Mouse (Mus musculus) heart, embryonic 11.5 days (tissue): ENCODE results near the gene Zfp386. TPM values are rescaled to one million over a fixed set of nuclear protein-coding genes. Genes with fewer than 3 reads are reported as not detected.

ENCODE experiments used
- ATAC-seq: fragments of 200-750 bp; cut with Nextera tagmentation; replicated peaks from 2 replicates; pipeline ENCODE4 v1.8.0; 2017; ENCODE audit warnings: moderate library complexity; ENCODE audit not compliant: insufficient number of reproducible peaks, low FRiP score, low TSS enrichment
- H3K27ac ChIP-seq: fragments of 300-500 bp; sonication (generic); 2 replicates; pipeline ENCODE4 v1.5.1; 2014; ENCODE audit warnings: mild to moderate bottlenecking, low read depth, low read length
- H3K27me3 ChIP-seq: fragments of 300-500 bp; sonication (generic); 2 replicates; pipeline ENCODE4 v1.6.1; 2014; ENCODE audit warnings: mild to moderate bottlenecking, low read length, mixed read lengths; ENCODE audit not compliant: control insufficient read depth, insufficient read depth
- H3K36me3 ChIP-seq: fragments of 300-500 bp; sonication (generic); 2 replicates; pipeline ENCODE4 v1.6.1; 2014; ENCODE audit warnings: mild to moderate bottlenecking, low read length, moderate library complexity, mixed read lengths; ENCODE audit not compliant: control insufficient read depth, insufficient read depth
- H3K4me1 ChIP-seq: fragments of 300-500 bp; sonication (generic); 2 replicates; pipeline ENCODE4 v1.6.1; 2014; ENCODE audit warnings: low read length; ENCODE audit not compliant: control insufficient read depth, insufficient read depth
- H3K4me2 ChIP-seq: fragments of 300-500 bp; sonication (generic); 2 replicates; pipeline ENCODE4 v1.6.1; 2014; ENCODE audit warnings: mild to moderate bottlenecking, moderate library complexity
- H3K4me3 ChIP-seq: fragments of 300-500 bp; sonication (generic); 2 replicates; pipeline ENCODE4 v1.5.1; 2014; ENCODE audit warnings: low read depth, low read length
- H3K9ac ChIP-seq: fragments of 300-500 bp; sonication (generic); 2 replicates; pipeline ENCODE4 v1.6.1; 2014; ENCODE audit warnings: mild to moderate bottlenecking, low read depth, low read length, moderate library complexity
- H3K9me3 ChIP-seq: fragments of 300-500 bp; sonication (generic); replicated peaks from 2 replicates; pipeline ENCODE4 v1.6.1; 2016; ENCODE audit warnings: low read length; ENCODE audit not compliant: control insufficient read depth
- WGBS: fragments of 180-500 bp; shearing (Covaris S2); extraction: QIAGEN DNeasy Blood & Tissue Kit; methylation state at CpG from one replicate; pipeline ENCODE4 v1.1.7; 2014; ENCODE audit not compliant: insufficient replicate concordance; 5-methylcytosine and 5-hydroxymethylcytosine counted together
- polyA plus RNA-seq: library from polyadenylated mRNA; unstranded; fragments of >200 nt; fragmentation: Nextera tagmentation; extraction: Ambion mirVana; gene quantifications from 2 replicates; pipeline ENCODE4 v1.2.1, GENCODE M21; 2014

Zfp386 gene
- polyA plus RNA-seq, 1 experiment from 2014 or later = 31.2 TPM

- Histone ChIP-seq H3K27ac (no peak overlapping the region), H3K4me2 (no peak overlapping the region), H3K36me3 (no peaks in the 10 kb centered on the region), H3K9ac (no peak overlapping the region), H3K4me1 (no peaks in the 10 kb centered on the region), H3K27me3 (no peaks in the 10 kb centered on the region), H3K4me3 (no peak overlapping the region), H3K9me3 (no peaks in the 10 kb centered on the region)
- WGBS = 81% methylated on average over 8 of the region's 8 CpGs
- ATAC-seq = no peak
Measured at GRCm38 (mm10) chr12:116097166-116097565, 49.6 kb downstream of the Zfp386 start.

GRCm38 (mm10) chr12:116101945-116102344 is 54.4 kb downstream of the Zfp386 start:
- H3K36me3 ChIP-seq = no peaks in the 10 kb centered on the region
- no peak overlapping the region for H3K4me3 ChIP-seq
- H3K9me3 ChIP-seq = no peaks in the 10 kb centered on the region
- no peak for ATAC-seq
- no peak overlapping the region for H3K27ac ChIP-seq
- no peak overlapping the region for H3K4me2 ChIP-seq
- H3K4me1 ChIP-seq = no peaks in the 10 kb centered on the region
- H3K9ac ChIP-seq = no peak overlapping the region
- 73% methylated on average over 2 of the region's 2 CpGs for WGBS
- H3K27me3 ChIP-seq = no peaks in the 10 kb centered on the region

- H3K4me1 ChIP-seq = no peaks in the 10 kb centered on the region
- no peaks in the 10 kb centered on the region for H3K36me3 ChIP-seq
- H3K9me3 ChIP-seq = no peaks in the 10 kb centered on the region; the same call in 1 of the 2 replicates
- H3K27me3 ChIP-seq = no peaks in the 10 kb centered on the region
- no peak overlapping the region for H3K27ac ChIP-seq
- ATAC-seq = no peak
- H3K9ac ChIP-seq = no peak overlapping the region
- H3K4me2 ChIP-seq = no peak overlapping the region
- 66% methylated on average over 9 of the region's 9 CpGs for WGBS
- no peak overlapping the region for H3K4me3 ChIP-seq
Measured at GRCm38 (mm10) chr12:116109451-116110353, 62.2 kb downstream of the Zfp386 start.

DNA sequence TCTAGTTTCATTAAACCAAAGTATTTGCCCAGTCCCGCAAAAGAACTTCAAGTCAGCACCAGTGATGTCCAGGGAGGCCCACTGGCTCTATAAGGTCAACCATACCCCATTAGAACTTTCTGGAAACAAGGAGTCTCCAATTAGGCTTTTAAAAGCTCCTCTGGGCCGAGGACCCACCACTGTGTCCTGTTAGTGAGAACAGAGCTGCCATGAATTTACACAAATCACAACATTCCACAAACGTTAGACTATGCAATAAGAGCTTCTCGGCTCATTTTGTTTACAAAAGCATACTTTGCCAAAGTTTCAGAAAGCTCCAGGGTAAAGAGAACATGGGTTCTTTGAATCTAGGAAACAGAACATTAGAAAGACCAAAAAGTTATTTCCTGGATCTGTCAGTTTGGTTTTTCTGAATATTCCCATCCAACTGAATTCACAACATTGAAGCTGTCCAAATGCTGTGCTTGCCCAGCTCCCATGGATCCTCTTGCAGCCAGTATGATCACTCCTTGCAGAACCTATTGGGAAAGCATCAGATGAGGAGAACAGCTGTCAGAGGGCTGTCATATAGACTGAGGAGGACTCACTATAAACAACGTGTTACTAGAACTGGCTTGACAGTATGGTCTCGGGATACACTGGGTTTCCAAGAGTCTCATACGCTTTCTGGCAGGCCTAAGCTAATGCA is 63.6 kb downstream of the Zfp386 start:
- Histone ChIP-seq H3K9me3 (no peaks in the 10 kb centered on the region; the same call in 1 of the 2 replicates), H3K27ac (no peak overlapping the region), H3K4me3 (no peak overlapping the region), H3K4me2 (no peak overlapping the region), H3K27me3 (no peaks in the 10 kb centered on the region), H3K9ac (no peak overlapping the region), H3K36me3 (no peaks in the 10 kb centered on the region), H3K4me1 (no peaks in the 10 kb centered on the region)
- 75% methylated on average over 7 of the region's 7 CpGs for WGBS
- no peak for ATAC-seq

Other genes starting within 250 kb of the Zfp386 start
- gene Vipr2, start 30.0 kb downstream of the Zfp386 start, polyA plus RNA-seq = 1.3 and 2.7 TPM in 2 replicates
- gene Wdr60, start 215.3 kb downstream of the Zfp386 start, polyA plus RNA-seq = 7.3 and 9.3 TPM in 2 replicates
- not detected in 2 replicates for gene Gm11027, start 227.7 kb downstream of the Zfp386 start, polyA plus RNA-seq
- 15.7 and 16.6 TPM in 2 replicates for gene Esyt2, start 233.5 kb downstream of the Zfp386 start, polyA plus RNA-seq